Mouse (Mus musculus): ENCODE data around the gene H2-DMb2. TPM values are rescaled to one million over a fixed set of nuclear protein-coding genes. Genes with fewer than 3 reads are reported as not detected.
A peak's percentile ranks its signal among the peaks of the same experiment; 100 is the strongest.

The H2-DMb2 gene
- total and polyA plus RNA-seq, 2 experiments from 2014 or later, result 1.0 to 2.4 TPM

DNA sequence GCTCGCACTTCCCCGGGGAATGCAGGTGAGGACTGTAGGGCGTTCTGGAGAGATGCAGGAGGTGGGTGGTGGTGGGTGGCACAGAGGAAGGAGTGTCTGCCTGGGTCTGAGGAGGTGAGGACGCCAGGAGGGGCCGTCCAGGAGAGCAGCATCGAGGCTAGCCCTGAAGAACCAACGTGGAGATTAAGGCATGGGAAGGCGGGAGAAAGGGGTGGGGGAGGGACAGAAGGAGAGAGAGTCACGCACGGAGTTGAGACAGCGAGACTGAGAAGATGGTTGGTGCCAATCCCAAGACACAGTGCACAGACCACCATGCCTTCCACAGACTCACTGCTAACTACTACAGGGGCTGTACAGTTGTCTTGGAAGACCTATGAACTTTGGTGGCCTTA, 55.4 kb downstream of the H2-DMb2 start:
- Histone ChIP-seq H3K9ac (no peak overlapping the region), H3K4me1 (ENCODE audit: insufficient read depth) (no peaks in the 10 kb centered on the region), H3K4me2 (ENCODE audit: low read depth) (peak overlapping the region; percentile 76), H3K4me3 (ENCODE audit: low read depth, low read length) (peak overlapping the region; percentile 42), H3K36me3 (ENCODE audit: insufficient read depth) (no peaks in the 10 kb centered on the region), H3K27me3 (ENCODE audit: insufficient read depth, low read length) (peaks cover 41% of the 10 kb centered on the region), H3K27ac (ENCODE audit: low read depth, low read length) (no peak overlapping the region), H3K9me3 (ENCODE audit: low read length) (no peaks in the 10 kb centered on the region)
- DNase-seq (no peak), ATAC-seq (no peak)
- no peak for TF ChIP-seq CTCF (IDR thresholded peaks at IDR 0.05; ENCODE audit: low read depth)
- WGBS, result 10% methylated on average over 11 of the region's 11 CpGs

- H3K4me3 ChIP-seq (ENCODE audit: low read depth, low read length), result no peak overlapping the region
- 65% methylated on average over 12 of the region's 12 CpGs for WGBS
- no peak for ATAC-seq
- no peak overlapping the region for H3K4me2 ChIP-seq (ENCODE audit: low read depth)
- no peak overlapping the region for H3K9ac ChIP-seq
- no peak for TF ChIP-seq CTCF (IDR thresholded peaks at IDR 0.05; ENCODE audit: low read depth)
- no peaks in the 10 kb centered on the region for H3K9me3 ChIP-seq (ENCODE audit: low read length)
- no peaks in the 10 kb centered on the region for H3K4me1 ChIP-seq (ENCODE audit: insufficient read depth)
- no peaks in the 10 kb centered on the region for H3K36me3 ChIP-seq (ENCODE audit: insufficient read depth)
- H3K27ac ChIP-seq (ENCODE audit: low read depth, low read length), result no peak overlapping the region
- DNase-seq, result no peak
- H3K27me3 ChIP-seq (ENCODE audit: insufficient read depth, low read length), result peaks cover 41% of the 10 kb centered on the region
Measured at GRCm38 (mm10) chr17:34199050-34199619, 56.0 kb downstream of the H2-DMb2 start.

DNA sequence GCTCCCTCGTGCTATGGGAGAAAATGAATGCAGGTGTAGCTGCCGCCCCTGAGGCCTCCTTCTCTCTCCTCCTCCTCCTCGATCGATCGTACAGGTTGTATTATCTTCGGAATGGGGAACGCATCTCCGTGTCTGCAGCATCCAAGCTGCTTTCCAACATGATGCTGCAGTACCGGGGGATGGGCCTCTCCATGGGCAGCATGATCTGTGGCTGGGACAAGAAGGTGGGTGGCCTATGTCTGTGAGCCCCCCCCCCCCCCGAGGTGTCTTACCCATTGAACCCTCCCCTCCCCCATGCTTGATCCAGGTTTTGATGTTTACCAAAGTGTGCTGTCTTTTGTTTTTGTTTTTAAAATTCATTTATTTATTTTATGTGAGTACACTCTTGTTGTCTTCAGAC, 56.9 kb downstream of the H2-DMb2 start:
- 84% methylated on average over 10 of the region's 10 CpGs for WGBS
- Histone ChIP-seq H3K4me1 (ENCODE audit: insufficient read depth) (no peaks in the 10 kb centered on the region), H3K27me3 (ENCODE audit: insufficient read depth, low read length) (peaks cover 37% of the 10 kb centered on the region)

DNA sequence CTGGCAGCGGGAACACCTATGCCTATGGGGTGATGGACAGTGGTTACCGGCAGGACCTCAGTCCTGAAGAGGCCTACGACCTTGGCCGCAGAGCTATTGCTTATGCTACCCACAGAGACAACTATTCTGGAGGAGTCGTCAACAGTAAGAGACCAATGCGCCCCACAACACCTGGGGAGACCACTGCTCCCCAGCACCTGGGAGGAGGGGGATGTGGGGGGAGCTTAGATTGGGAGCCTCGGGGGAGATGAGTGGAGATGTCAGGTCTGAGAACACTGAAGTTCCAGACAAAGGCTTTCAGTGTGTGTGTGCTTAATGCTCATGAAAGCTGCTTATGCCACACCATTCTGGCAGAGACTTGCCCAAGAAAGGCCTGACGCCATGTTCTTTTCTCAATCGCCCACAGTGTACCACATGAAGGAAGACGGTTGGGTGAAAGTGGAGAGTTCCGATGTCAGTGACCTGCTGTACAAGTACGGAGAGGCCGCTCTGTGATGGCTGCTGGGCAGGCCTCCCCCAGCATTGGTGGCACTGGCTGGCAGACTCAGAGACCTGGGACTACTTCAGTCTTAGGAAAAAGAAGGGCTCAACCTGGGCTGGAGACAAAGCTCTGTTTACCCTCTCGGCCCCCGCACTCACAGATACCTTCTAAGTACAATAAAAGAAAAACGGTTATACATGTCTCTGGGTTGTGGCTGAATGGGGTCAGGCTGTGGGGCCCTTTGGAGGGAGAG, 57.8 kb downstream of the H2-DMb2 start:
- H3K4me3 ChIP-seq (ENCODE audit: low read depth, low read length), result no peak overlapping the region
- H3K36me3 ChIP-seq (ENCODE audit: insufficient read depth), result no peaks in the 10 kb centered on the region
- DNase-seq (no peak), ATAC-seq (no peak)
- H3K4me2 ChIP-seq (ENCODE audit: low read depth), result no peak overlapping the region
- no peaks in the 10 kb centered on the region for H3K4me1 ChIP-seq (ENCODE audit: insufficient read depth)
- peaks cover 35% of the 10 kb centered on the region for H3K27me3 ChIP-seq (ENCODE audit: insufficient read depth, low read length)
- 87% methylated on average over 16 of the region's 16 CpGs for WGBS
- H3K9me3 ChIP-seq (ENCODE audit: low read length), result no peaks in the 10 kb centered on the region
- H3K27ac ChIP-seq (ENCODE audit: low read depth, low read length), result no peak overlapping the region
- H3K9ac ChIP-seq, result no peak overlapping the region
- no peak for TF ChIP-seq CTCF (IDR thresholded peaks at IDR 0.05; ENCODE audit: low read depth)

More for the DNA sequence above, 56.9 kb downstream of the H2-DMb2 start:
- Histone ChIP-seq H3K36me3 (ENCODE audit: insufficient read depth) (no peaks in the 10 kb centered on the region), H3K27ac (ENCODE audit: low read depth, low read length) (no peak overlapping the region), H3K4me3 (ENCODE audit: low read depth, low read length) (no peak overlapping the region), H3K9me3 (ENCODE audit: low read length) (no peaks in the 10 kb centered on the region), H3K4me2 (ENCODE audit: low read depth) (no peak overlapping the region), H3K9ac (no peak overlapping the region)
- ATAC-seq (no peak), DNase-seq (no peak)
- no peak for TF ChIP-seq CTCF (IDR thresholded peaks at IDR 0.05; ENCODE audit: low read depth)

Other genes with a start within 250 kb of the H2-DMb2 start
Only the 30 nearest of the 31 such genes appear.
- 70.4 and 77.1 TPM in 2 replicates for gene Daxx, start 233.9 kb upstream of the H2-DMb2 start, total RNA-seq (2014; rRNA removed)
- 41.5 and 45.2 TPM in 2 replicates for gene Daxx, start 233.9 kb upstream of the H2-DMb2 start, polyA plus RNA-seq (2015; fragmentation: Nextera tagmentation; extraction: Ambion mirVana)
- gene Tapbp, start 227.4 kb upstream of the H2-DMb2 start, total RNA-seq (2014; rRNA removed), result 27.2 and 36.0 TPM in 2 replicates
- gene Tapbp, start 227.4 kb upstream of the H2-DMb2 start, polyA plus RNA-seq (2015; fragmentation: Nextera tagmentation; extraction: Ambion mirVana), result 25.0 and 26.2 TPM in 2 replicates
- gene Zbtb22, start 227.4 kb upstream of the H2-DMb2 start, total RNA-seq (2014; rRNA removed), result 34.4 and 44.0 TPM in 2 replicates
- gene Zbtb22, start 227.4 kb upstream of the H2-DMb2 start, polyA plus RNA-seq (2015; fragmentation: Nextera tagmentation; extraction: Ambion mirVana), result 20.4 and 22.3 TPM in 2 replicates
- gene Rgl2, start 213.8 kb upstream of the H2-DMb2 start, total RNA-seq (2014; rRNA removed), result 75.7 and 76.3 TPM in 2 replicates
- gene Rgl2, start 213.8 kb upstream of the H2-DMb2 start, polyA plus RNA-seq (2015; fragmentation: Nextera tagmentation; extraction: Ambion mirVana), result 24.1 and 27.1 TPM in 2 replicates
- 57.0 and 78.4 TPM in 2 replicates for gene Pfdn6, start 203.0 kb upstream of the H2-DMb2 start, total RNA-seq (2014; rRNA removed)
- gene Pfdn6, start 203.0 kb upstream of the H2-DMb2 start, polyA plus RNA-seq (2015; fragmentation: Nextera tagmentation; extraction: Ambion mirVana), result 173 and 185 TPM in 2 replicates
- gene Wdr46, start 202.6 kb upstream of the H2-DMb2 start, total RNA-seq (2014; rRNA removed), result 18.9 and 21.9 TPM in 2 replicates
- 15.9 and 23.2 TPM in 2 replicates for gene Wdr46, start 202.6 kb upstream of the H2-DMb2 start, polyA plus RNA-seq (2015; fragmentation: Nextera tagmentation; extraction: Ambion mirVana)
- 11.5 and 11.7 TPM in 2 replicates for gene B3galt4, start 191.8 kb upstream of the H2-DMb2 start, total RNA-seq (2014; rRNA removed)
- gene B3galt4, start 191.8 kb upstream of the H2-DMb2 start, polyA plus RNA-seq (2015; fragmentation: Nextera tagmentation; extraction: Ambion mirVana), result 8.3 and 9.8 TPM in 2 replicates
- 46.2 and 46.8 TPM in 2 replicates for gene Vps52, start 187.5 kb upstream of the H2-DMb2 start, total RNA-seq (2014; rRNA removed)
- 59.6 and 66.1 TPM in 2 replicates for gene Vps52, start 187.5 kb upstream of the H2-DMb2 start, polyA plus RNA-seq (2015; fragmentation: Nextera tagmentation; extraction: Ambion mirVana)
- 1,357 and 2,159 TPM in 2 replicates for gene Rps18, start 187.3 kb upstream of the H2-DMb2 start, total RNA-seq (2014; rRNA removed)
- gene Rps18, start 187.3 kb upstream of the H2-DMb2 start, polyA plus RNA-seq (2015; fragmentation: Nextera tagmentation; extraction: Ambion mirVana), result 876 and 1,153 TPM in 2 replicates
- 14.3 and 21.9 TPM in 2 replicates for gene H2-K1, start 143.0 kb upstream of the H2-DMb2 start, total RNA-seq (2014; rRNA removed)
- 17.3 and 21.2 TPM in 2 replicates for gene H2-K1, start 143.0 kb upstream of the H2-DMb2 start, polyA plus RNA-seq (2015; fragmentation: Nextera tagmentation; extraction: Ambion mirVana)
- gene Ring1, start 118.6 kb upstream of the H2-DMb2 start, total RNA-seq (2014; rRNA removed), result 20.7 and 21.4 TPM in 2 replicates
- 15.7 and 19.0 TPM in 2 replicates for gene Ring1, start 118.6 kb upstream of the H2-DMb2 start, polyA plus RNA-seq (2015; fragmentation: Nextera tagmentation; extraction: Ambion mirVana)
- gene H2-Ke6, start 115.2 kb upstream of the H2-DMb2 start, total RNA-seq (2014; rRNA removed), result 39.1 and 58.0 TPM in 2 replicates
- gene H2-Ke6, start 115.2 kb upstream of the H2-DMb2 start, polyA plus RNA-seq (2015; fragmentation: Nextera tagmentation; extraction: Ambion mirVana), result 54.6 and 55.7 TPM in 2 replicates
- gene Slc39a7, start 111.6 kb upstream of the H2-DMb2 start, total RNA-seq (2014; rRNA removed), result 126 and 161 TPM in 2 replicates
- 124 and 138 TPM in 2 replicates for gene Slc39a7, start 111.6 kb upstream of the H2-DMb2 start, polyA plus RNA-seq (2015; fragmentation: Nextera tagmentation; extraction: Ambion mirVana)
- 56.2 and 60.8 TPM in 2 replicates for gene Rxrb, start 111.5 kb upstream of the H2-DMb2 start, total RNA-seq (2014; rRNA removed)
- 58.1 and 58.4 TPM in 2 replicates for gene Rxrb, start 111.5 kb upstream of the H2-DMb2 start, polyA plus RNA-seq (2015; fragmentation: Nextera tagmentation; extraction: Ambion mirVana)
- 10.2 and 28.0 TPM in 2 replicates for gene Col11a2, start 103.9 kb upstream of the H2-DMb2 start, total RNA-seq (2014; rRNA removed)
- gene Col11a2, start 103.9 kb upstream of the H2-DMb2 start, polyA plus RNA-seq (2015; fragmentation: Nextera tagmentation; extraction: Ambion mirVana), result 1.2 and 2.1 TPM in 2 replicates
- not detected in 2 replicates for gene H2-Oa, start 51.0 kb upstream of the H2-DMb2 start, total RNA-seq (2014; rRNA removed)
- gene H2-Oa, start 51.0 kb upstream of the H2-DMb2 start, polyA plus RNA-seq (2015; fragmentation: Nextera tagmentation; extraction: Ambion mirVana), result 0.13 TPM in 1 of 2 replicates, not detected in the other
- 21.5 and 25.7 TPM in 2 replicates for gene H2-DMa, start 23.8 kb upstream of the H2-DMb2 start, total RNA-seq (2014; rRNA removed)
- gene H2-DMa, start 23.8 kb upstream of the H2-DMb2 start, polyA plus RNA-seq (2015; fragmentation: Nextera tagmentation; extraction: Ambion mirVana), result 19.2 and 23.5 TPM in 2 replicates
- gene Brd2, start 20.7 kb upstream of the H2-DMb2 start, total RNA-seq (2014; rRNA removed), result 191 and 219 TPM in 2 replicates
- gene Brd2, start 20.7 kb upstream of the H2-DMb2 start, polyA plus RNA-seq (2015; fragmentation: Nextera tagmentation; extraction: Ambion mirVana), result 122 and 129 TPM in 2 replicates
- gene H2-DMb1, start 9.8 kb downstream of the H2-DMb2 start, total RNA-seq (2014; rRNA removed), result 0.62 and 2.8 TPM in 2 replicates
- gene H2-DMb1, start 9.8 kb downstream of the H2-DMb2 start, polyA plus RNA-seq (2015; fragmentation: Nextera tagmentation; extraction: Ambion mirVana), result 1.5 and 1.7 TPM in 2 replicates
- gene Tap1, start 44.2 kb downstream of the H2-DMb2 start, total RNA-seq (2014; rRNA removed), result 5.2 and 7.5 TPM in 2 replicates
- 4.6 and 5.0 TPM in 2 replicates for gene Tap1, start 44.2 kb downstream of the H2-DMb2 start, polyA plus RNA-seq (2015; fragmentation: Nextera tagmentation; extraction: Ambion mirVana)
- gene Psmb9, start 44.5 kb downstream of the H2-DMb2 start, total RNA-seq (2014; rRNA removed), result 1.2 and 1.9 TPM in 2 replicates
- gene Psmb9, start 44.5 kb downstream of the H2-DMb2 start, polyA plus RNA-seq (2015; fragmentation: Nextera tagmentation; extraction: Ambion mirVana), result 2.0 and 2.3 TPM in 2 replicates
- 1.5 and 2.9 TPM in 2 replicates for gene Psmb8, start 54.4 kb downstream of the H2-DMb2 start, total RNA-seq (2014; rRNA removed)
- gene Psmb8, start 54.4 kb downstream of the H2-DMb2 start, polyA plus RNA-seq (2015; fragmentation: Nextera tagmentation; extraction: Ambion mirVana), result 4.8 and 7.2 TPM in 2 replicates
- 1.3 and 1.9 TPM in 2 replicates for gene Tap2, start 60.2 kb downstream of the H2-DMb2 start, total RNA-seq (2014; rRNA removed)
- gene Tap2, start 60.2 kb downstream of the H2-DMb2 start, polyA plus RNA-seq (2015; fragmentation: Nextera tagmentation; extraction: Ambion mirVana), result 3.2 and 3.8 TPM in 2 replicates
- gene H2-Ob, start 95.6 kb downstream of the H2-DMb2 start, total RNA-seq (2014; rRNA removed), result 0.10 TPM in 1 of 2 replicates, not detected in the other
- 0.33 and 0.36 TPM in 2 replicates for gene H2-Ob, start 95.6 kb downstream of the H2-DMb2 start, polyA plus RNA-seq (2015; fragmentation: Nextera tagmentation; extraction: Ambion mirVana)
- gene H2-Ab1, start 114.4 kb downstream of the H2-DMb2 start, total RNA-seq (2014; rRNA removed), result 0.38 and 2.0 TPM in 2 replicates
- gene H2-Ab1, start 114.4 kb downstream of the H2-DMb2 start, polyA plus RNA-seq (2015; fragmentation: Nextera tagmentation; extraction: Ambion mirVana), result 1.8 and 2.1 TPM in 2 replicates
- gene H2-Aa, start 144.5 kb downstream of the H2-DMb2 start, total RNA-seq (2014; rRNA removed), result 0.14 and 0.85 TPM in 2 replicates
- gene H2-Aa, start 144.5 kb downstream of the H2-DMb2 start, polyA plus RNA-seq (2015; fragmentation: Nextera tagmentation; extraction: Ambion mirVana), result 0.59 and 0.73 TPM in 2 replicates
- gene H2-Eb1, start 162.6 kb downstream of the H2-DMb2 start, total RNA-seq (2014; rRNA removed), result 1.5 and 2.1 TPM in 2 replicates
- gene H2-Eb1, start 162.6 kb downstream of the H2-DMb2 start, polyA plus RNA-seq (2015; fragmentation: Nextera tagmentation; extraction: Ambion mirVana), result 2.5 and 2.7 TPM in 2 replicates
- gene H2-Eb2, start 182.4 kb downstream of the H2-DMb2 start, total RNA-seq (2014; rRNA removed), result 0.15 TPM in 1 of 2 replicates, not detected in the other
- gene H2-Eb2, start 182.4 kb downstream of the H2-DMb2 start, polyA plus RNA-seq (2015; fragmentation: Nextera tagmentation; extraction: Ambion mirVana), result 0.04 TPM in 1 of 2 replicates, not detected in the other
- gene Btnl2, start 211.5 kb downstream of the H2-DMb2 start, total RNA-seq (2014; rRNA removed), result not detected in 2 replicates
- not detected in 2 replicates for gene Btnl2, start 211.5 kb downstream of the H2-DMb2 start, polyA plus RNA-seq (2015; fragmentation: Nextera tagmentation; extraction: Ambion mirVana)
- gene Btnl1, start 233.8 kb downstream of the H2-DMb2 start, total RNA-seq (2014; rRNA removed), result not detected in 2 replicates
- not detected in 2 replicates for gene Btnl1, start 233.8 kb downstream of the H2-DMb2 start, polyA plus RNA-seq (2015; fragmentation: Nextera tagmentation; extraction: Ambion mirVana)

Measured in forebrain, postnatal 0 days (tissue).